Mouse (Mus musculus) ES-E14 (cell line): ENCODE measurements around the gene Stac2. TPM values are rescaled to one million over a fixed set of nuclear protein-coding genes. Genes with fewer than 3 reads are reported as not detected.

Source experiments
- DNase-seq: peaks from one replicate; pipeline ENCODE4 v3.0.0-alpha.2; 2013; ENCODE audit warnings: low read depth, low spot score
- H3K27ac ChIP-seq: 2 replicates; pipeline ENCODE4 v1.5.1; 2012; ENCODE audit warnings: low read depth, mild to moderate bottlenecking, low read length, moderate library complexity, mixed read lengths; ENCODE audit not compliant: poor library complexity, insufficient read depth, severe bottlenecking
- H3K36me3 ChIP-seq: 2 replicates; pipeline ENCODE4 v1.6.1; 2012; ENCODE audit warnings: mild to moderate bottlenecking, low read length, moderate library complexity, mixed read lengths; ENCODE audit not compliant: control insufficient read depth, poor library complexity, insufficient read depth, severe bottlenecking
- H3K4me1 ChIP-seq, 2 experiments: fragments of 150-350 bp in 1 of 2; sonication (generic) in 1 of 2; 2 replicates each; pipeline ENCODE4 v1.6.1; 2012; ENCODE audit warnings: low read length in 2 of 2, mild to moderate bottlenecking in 1 of 2, mixed read lengths in 1 of 2; ENCODE audit not compliant: control insufficient read depth in 2 of 2, insufficient read depth in 2 of 2, poor library complexity in 1 of 2
- H3K4me3 ChIP-seq, 2 experiments: fragments of 150-350 bp in 1 of 2; sonication (generic) in 1 of 2; 2 replicates each; pipeline ENCODE4 v1.5.1; 2012; ENCODE audit warnings: low read length in 2 of 2, low read depth in 1 of 2, mild to moderate bottlenecking in 1 of 2, mixed read lengths in 1 of 2; ENCODE audit not compliant: insufficient read depth in 1 of 2, poor library complexity in 1 of 2, severe bottlenecking in 1 of 2
- H3K9ac ChIP-seq: 2 replicates; pipeline ENCODE4 v1.6.1; 2012; ENCODE audit warnings: low read depth, mild to moderate bottlenecking, low read length, mixed read lengths; ENCODE audit not compliant: poor library complexity, insufficient read depth, severe bottlenecking
- H3K9me3 ChIP-seq: fragments of 150-350 bp; sonication (generic); 2 replicates; pipeline ENCODE4 v1.6.1; 2012; ENCODE audit warnings: low read depth, mild to moderate bottlenecking, low read length; ENCODE audit not compliant: control insufficient read depth, insufficient read depth
- CHD2 ChIP-seq: IDR thresholded peaks from 2 replicates; pipeline ENCODE4 v1.6.1; 2014; ENCODE audit warnings: mild to moderate bottlenecking, low read depth, low read length, inconsistent platforms
- HCFC1 ChIP-seq: IDR thresholded peaks from 2 replicates; pipeline ENCODE4 v1.6.1; 2012; ENCODE audit warnings: low read length, inconsistent platforms, borderline replicate concordance; ENCODE audit not compliant: insufficient read depth
- MAFK ChIP-seq: IDR thresholded peaks from 2 replicates; pipeline ENCODE4 v1.6.1; 2014; ENCODE audit warnings: mild to moderate bottlenecking, low read depth, low read length, inconsistent platforms; ENCODE audit not compliant: insufficient read depth
- ZC3H11A ChIP-seq: IDR thresholded peaks from 2 replicates; pipeline ENCODE4 v1.6.1; 2012; ENCODE audit warnings: low read depth, mild to moderate bottlenecking, inconsistent platforms, low read length, borderline replicate concordance
- ZNF384 ChIP-seq: IDR thresholded peaks from 2 replicates; pipeline ENCODE4 v1.6.1; 2012; ENCODE audit warnings: low read depth, low read length, inconsistent platforms
- in situ Hi-C, 2 experiments: fragments of 600-800 bp; cut with MboI; formaldehyde crosslinking; loops; one replicate each; pipeline ENCODE4 v1.15.1; 2025; ENCODE audit warnings: low sequenced_read_pairs in 2 of 2, inconsistent platforms in 1 of 2; ENCODE audit not compliant: unreplicated experiment in 2 of 2
- total RNA-seq: library from RNA; depleted of rRNA; stranded (reverse); fragments of 300-350 nt; gene quantifications from 2 replicates; pipeline ENCODE4 v1.2.3, GENCODE M21; 2012

Stac2 gene
- total RNA-seq, 1 experiment: 2.1 TPM

DNA sequence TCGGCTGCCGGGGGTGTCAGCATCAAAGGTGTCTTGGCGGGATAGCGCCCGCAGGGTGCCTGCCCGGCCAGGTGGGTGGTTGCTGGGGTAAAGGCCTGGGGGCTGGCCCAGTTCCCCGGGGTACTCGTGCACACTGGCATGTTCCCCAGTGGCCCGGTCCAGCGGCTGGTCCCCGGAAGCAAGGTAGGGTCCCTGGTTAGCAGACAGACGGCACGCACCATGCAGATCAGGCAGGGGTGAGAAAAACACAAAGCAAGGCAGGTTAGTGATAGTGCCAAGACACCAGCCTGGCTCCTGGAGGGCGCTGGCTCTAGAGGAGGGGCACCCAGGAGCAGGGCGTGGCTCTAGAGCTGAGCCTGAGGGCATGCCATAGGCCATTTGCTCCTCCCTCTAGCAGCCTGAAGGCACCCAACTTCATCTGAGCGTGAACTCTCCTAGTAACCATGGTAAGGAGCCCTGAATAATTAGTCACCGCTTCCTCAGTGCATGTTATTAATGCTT, 50.0 kb downstream of the Stac2 start:
- no peak for DNase-seq
- no peak for TF ChIP-seq HCFC1
- TF ChIP-seq MAFK: no peak
- TF ChIP-seq ZNF384: no peak
- no peak for TF ChIP-seq CHD2
- TF ChIP-seq ZC3H11A: no peak
- Histone ChIP-seq H3K9me3 (no peaks in the 10 kb centered on the region), H3K4me3 (peak overlapping the region; percentile 49 to 67), H3K36me3 (peaks cover 3% of the 10 kb centered on the region; the same call in 1 of the 2 replicates), H3K27ac (no peak overlapping the region), H3K4me1 (peaks cover 6 to 23% of the 10 kb centered on the region in 2 experiments; a peak in 2 of 4 replicates), H3K9ac (peak overlapping the region; percentile 9; the same call in 1 of the 2 replicates)
- in situ Hi-C loops: no loop called here

DNA sequence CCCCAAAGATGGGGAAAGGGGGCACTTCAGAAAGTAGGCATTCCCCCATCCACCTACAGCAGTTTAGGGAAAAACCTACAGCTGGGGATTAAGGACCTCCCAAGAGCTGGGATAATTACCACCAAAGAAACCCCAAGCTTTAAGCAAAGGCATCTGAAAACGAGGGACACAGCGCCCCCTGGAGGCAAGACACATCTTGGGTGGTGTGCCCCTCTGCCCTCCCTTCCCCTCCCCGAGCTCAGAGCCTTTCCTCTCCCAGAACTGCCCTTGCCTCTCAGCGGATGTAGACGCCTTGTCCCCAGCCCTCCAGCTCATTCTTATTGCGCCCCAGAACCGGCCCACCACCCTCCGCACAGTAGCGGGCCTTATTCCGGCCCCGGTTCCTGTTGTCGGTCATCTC, 50.6 kb downstream of the Stac2 start:
- TF ChIP-seq ZNF384: no peak
- no peak for TF ChIP-seq HCFC1
- TF ChIP-seq MAFK: no peak
- TF ChIP-seq CHD2: no peak
- TF ChIP-seq ZC3H11A: peak; percentile 53; the same call in 1 of the 2 replicates
- in situ Hi-C loops: no loop called here
- Histone ChIP-seq H3K9me3 (no peaks in the 10 kb centered on the region), H3K9ac (peak overlapping the region; percentile 9; the same call in 1 of the 2 replicates), H3K4me1 (peaks cover 6 to 23% of the 10 kb centered on the region in 2 experiments; a peak in 2 of 4 replicates), H3K27ac (no peak overlapping the region), H3K36me3 (no peaks in the 10 kb centered on the region), H3K4me3 (peak overlapping the region; percentile 49 to 67)
- DNase-seq: no peak

DNA sequence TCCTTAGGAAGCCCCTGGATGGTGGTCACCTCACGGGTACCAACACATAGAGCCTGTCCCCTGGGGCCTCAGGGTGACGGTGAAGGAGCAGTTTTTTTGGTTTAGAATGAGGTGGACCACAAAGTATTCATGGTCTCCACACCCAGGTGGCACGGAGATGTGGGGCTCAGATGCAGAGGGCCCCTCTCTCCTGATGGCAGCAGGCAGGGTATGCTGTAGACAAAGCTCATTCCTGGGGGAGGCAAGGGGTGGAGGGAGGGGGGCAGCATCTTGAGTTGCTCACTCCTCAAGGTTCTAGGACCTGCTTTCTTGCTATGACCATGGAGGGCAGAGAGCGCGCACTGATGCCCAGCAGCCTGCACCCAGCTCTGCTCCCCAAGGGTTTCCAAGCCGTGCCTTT, 51.3 kb downstream of the Stac2 start:
- no peak for DNase-seq
- Histone ChIP-seq H3K4me1 (peaks cover 6 to 23% of the 10 kb centered on the region in 2 experiments; a peak in 2 of 4 replicates), H3K27ac (no peak overlapping the region), H3K36me3 (no peaks in the 10 kb centered on the region), H3K4me3 (no peak overlapping the region), H3K9me3 (no peaks in the 10 kb centered on the region), H3K9ac (no peak overlapping the region)
- TF ChIP-seq ZC3H11A: no peak
- TF ChIP-seq MAFK: no peak
- no peak for TF ChIP-seq CHD2
- TF ChIP-seq HCFC1: no peak
- TF ChIP-seq ZNF384: no peak
- in situ Hi-C loops: no loop called here

- Histone ChIP-seq H3K27ac (no peak overlapping the region), H3K4me3 (no peak overlapping the region), H3K9me3 (no peaks in the 10 kb centered on the region), H3K36me3 (no peaks in the 10 kb centered on the region), H3K9ac (no peak overlapping the region), H3K4me1 (peaks cover 6 to 23% of the 10 kb centered on the region in 2 experiments; a peak in 2 of 4 replicates)
- in situ Hi-C loops: no loop called here
- TF ChIP-seq ZNF384 (no peak), HCFC1 (no peak), CHD2 (no peak), MAFK (no peak), ZC3H11A (no peak)
- DNase-seq: no peak
These were observed 51.9 kb downstream of the Stac2 start for GRCm38 (mm10) chr11:98001351-98001824.
